Mouse (Mus musculus): ENCODE data around the gene Gpr12. TPM values are rescaled to one million over a fixed set of nuclear protein-coding genes. Genes with fewer than 3 reads are reported as not detected.
"Not testable (repeated sequence)": the region's sequence is repeated elsewhere in the genome, so short reads cannot be mapped to it uniquely, and the experiment has no call there.

The Gpr12 gene
- total RNA-seq (2021), result not detected
- long read RNA-seq, experiment 1, result 0 reads
- long read RNA-seq, experiment 2, result 0 reads

GRCm38 (mm10) chr5:146584478-146585306 is at the start of gene Gpr12:
Gpr12 (minus strand) TSS chr5:146585239.
- DNase-seq, result no peak

- no peak for DNase-seq
These were observed 46.6 kb upstream of the Gpr12 start for GRCm38 (mm10) chr5:146631602-146632001.

- DNase-seq, result no peak
These were observed 45.9 kb upstream of the Gpr12 start for GRCm38 (mm10) chr5:146630961-146631360.

GRCm38 (mm10) chr5:146629636-146630035 is 44.6 kb upstream of the Gpr12 start:
- peak in 1 of 2 experiments; percentile 8 for DNase-seq

- DNase-seq, result peak; percentile 4 to 8
These were observed 43.8 kb upstream of the Gpr12 start for GRCm38 (mm10) chr5:146628804-146629203.

GRCm38 (mm10) chr5:146627901-146628300 is 42.9 kb upstream of the Gpr12 start:
- no peak for DNase-seq

GRCm38 (mm10) chr5:146625635-146626311 is 40.7 kb upstream of the Gpr12 start:
- DNase-seq, result no peak

GRCm38 (mm10) chr5:146611830-146612229 is 26.8 kb upstream of the Gpr12 start:
- no peak for DNase-seq

- no peak for DNase-seq
These were observed 26.0 kb upstream of the Gpr12 start for GRCm38 (mm10) chr5:146611009-146611408.

GRCm38 (mm10) chr5:146609646-146610045 is 24.6 kb upstream of the Gpr12 start:
- DNase-seq, result no peak

GRCm38 (mm10) chr5:146607816-146608215 is 22.8 kb upstream of the Gpr12 start:
- no peak for DNase-seq

GRCm38 (mm10) chr5:146606895-146607294 is 21.9 kb upstream of the Gpr12 start:
- DNase-seq, result no peak

- no peak for DNase-seq
These were observed 21.2 kb upstream of the Gpr12 start for GRCm38 (mm10) chr5:146606221-146606620.

GRCm38 (mm10) chr5:146599970-146600369 is 14.9 kb upstream of the Gpr12 start:
- DNase-seq, result no peak

GRCm38 (mm10) chr5:146599216-146599615 is 14.2 kb upstream of the Gpr12 start:
- not testable (repeated sequence) for DNase-seq

- no peak for DNase-seq
These were observed 13.4 kb upstream of the Gpr12 start for GRCm38 (mm10) chr5:146598215-146599119.

GRCm38 (mm10) chr5:146597503-146597874 is 12.4 kb upstream of the Gpr12 start:
- no peak for DNase-seq

- no peak for DNase-seq
These were observed 11.8 kb upstream of the Gpr12 start for GRCm38 (mm10) chr5:146596612-146597502.

- no peak for DNase-seq
These were observed 7.5 kb upstream of the Gpr12 start for GRCm38 (mm10) chr5:146592580-146592979.

- DNase-seq, result no peak
These were observed 6.6 kb upstream of the Gpr12 start for GRCm38 (mm10) chr5:146591636-146592035.

GRCm38 (mm10) chr5:146590987-146591386 is 5.9 kb upstream of the Gpr12 start:
- DNase-seq, result no peak

Data from adrenal gland, postnatal 36 days (tissue).